Mouse (Mus musculus) embryo, embryonic 10 days (tissue): Measurements from ENCODE around the gene Dact3.

Experiments used
- DNase-seq: peaks from one replicate; pipeline ENCODE4 v3.0.0-alpha.2; 2015; ENCODE audit warnings: low spot score

The Dact3 gene

GRCm38 (mm10) chr7:16893612-16894011 is 18.5 kb downstream of the Dact3 start:
- no peak for DNase-seq

- DNase-seq: no peak
These were observed 19.2 kb downstream of the Dact3 start for GRCm38 (mm10) chr7:16894279-16894678.

- peak; percentile 92 for DNase-seq
These were observed 19.9 kb downstream of the Dact3 start for GRCm38 (mm10) chr7:16895000-16895399.

- DNase-seq: no peak
These were observed 20.4 kb downstream of the Dact3 start for GRCm38 (mm10) chr7:16895511-16895910.

GRCm38 (mm10) chr7:16900526-16900925 is 25.4 kb downstream of the Dact3 start:
- DNase-seq: no peak

- no peak for DNase-seq
These were observed 28.4 kb downstream of the Dact3 start for GRCm38 (mm10) chr7:16903439-16903955.

GRCm38 (mm10) chr7:16904120-16904675 is 29.1 kb downstream of the Dact3 start:
- no peak for DNase-seq

GRCm38 (mm10) chr7:16905491-16906021 is 30.4 kb downstream of the Dact3 start:
- no peak for DNase-seq

GRCm38 (mm10) chr7:16906281-16906680 is 31.2 kb downstream of the Dact3 start, which contains the start of gene Ptgir:
Ptgir (plus strand) TSS chr7:16906490.
- no peak for DNase-seq

- DNase-seq: no peak
These were observed 31.9 kb downstream of the Dact3 start for GRCm38 (mm10) chr7:16906889-16907559.

- no peak for DNase-seq
These were observed 32.7 kb downstream of the Dact3 start for GRCm38 (mm10) chr7:16907842-16908241.

- no peak for DNase-seq
These were observed 33.2 kb downstream of the Dact3 start for GRCm38 (mm10) chr7:16908367-16908766.

GRCm38 (mm10) chr7:16908859-16909258 is 33.7 kb downstream of the Dact3 start:
- no peak for DNase-seq

- no peak for DNase-seq
These were observed 34.8 kb downstream of the Dact3 start for GRCm38 (mm10) chr7:16909909-16910308.

GRCm38 (mm10) chr7:16911904-16912303 is 36.8 kb downstream of the Dact3 start:
- no peak for DNase-seq

GRCm38 (mm10) chr7:16912360-16912759 is 37.2 kb downstream of the Dact3 start:
- no peak for DNase-seq

- peak; percentile 80 for DNase-seq
These were observed 38.8 kb downstream of the Dact3 start for GRCm38 (mm10) chr7:16913806-16914452.

GRCm38 (mm10) chr7:16914453-16915343 is 39.6 kb downstream of the Dact3 start:
- no peak for DNase-seq

GRCm38 (mm10) chr7:16915461-16916340 is 40.6 kb downstream of the Dact3 start:
- DNase-seq: no peak

GRCm38 (mm10) chr7:16916342-16917265 is 41.5 kb downstream of the Dact3 start:
- DNase-seq: no peak
